Mouse (Mus musculus) midbrain, embryonic 10.5 days (tissue): ENCODE measurements at regions not wholly inside any gene's neighbourhood (a gene's known extent, or its start where the extent isn't known, plus 50 kb on each side); places are given as distances from the start of the nearest gene placed in this dataset.

ENCODE experiments used
- DNase-seq: peaks from one replicate; pipeline ENCODE4 v3.0.0-alpha.2; 2017; ENCODE audit warnings: low spot score
- H3K27ac ChIP-seq: fragments of 300-500 bp; sonication (generic); replicated peaks from 2 replicates; pipeline ENCODE4 v1.5.1; 2016; ENCODE audit warnings: mild to moderate bottlenecking
- H3K27me3 ChIP-seq: fragments of 300-500 bp; sonication (generic); 2 replicates; pipeline ENCODE4 v1.6.1; 2016; ENCODE audit warnings: low read depth, mild to moderate bottlenecking; ENCODE audit not compliant: poor library complexity, severe bottlenecking
- H3K36me3 ChIP-seq: fragments of 300-500 bp; sonication (generic); 2 replicates; pipeline ENCODE4 v1.6.1; 2016; ENCODE audit warnings: mild to moderate bottlenecking, moderate library complexity
- H3K4me1 ChIP-seq: fragments of 300-500 bp; sonication (generic); 2 replicates; pipeline ENCODE4 v1.6.1; 2016
- H3K4me3 ChIP-seq: fragments of 300-500 bp; sonication (generic); 2 replicates; pipeline ENCODE4 v1.5.1; 2016; ENCODE audit warnings: mild to moderate bottlenecking, moderate library complexity
- H3K9me3 ChIP-seq: fragments of 300-500 bp; sonication (generic); replicated peaks from 2 replicates; pipeline ENCODE4 v1.6.1; 2016; ENCODE audit warnings: mild to moderate bottlenecking
- WGBS: fragments of 180-500 bp; shearing (Covaris S2); methylation state at CpG from one replicate; pipeline ENCODE4 v1.1.7; 2016; 5-methylcytosine and 5-hydroxymethylcytosine counted together

GRCm38 (mm10) chr11:52644081-52644768 lies 120.2 kb upstream of the Fstl4 start:
- peaks cover 67% of the 10 kb centered on the region for H3K4me1 ChIP-seq
- peaks cover 23% of the 10 kb centered on the region for H3K27me3 ChIP-seq
- peak overlapping the region; percentile 57; the same call in 1 of the 2 replicates for H3K27ac ChIP-seq
- no peak overlapping the region for H3K4me3 ChIP-seq
- peak; percentile 25 for DNase-seq
- no peaks in the 10 kb centered on the region for H3K9me3 ChIP-seq
- H3K36me3 ChIP-seq, result no peaks in the 10 kb centered on the region
- 20% methylated on average over 6 of the region's 6 CpGs for WGBS

GRCm38 (mm10) chr11:52648176-52648839 lies 116.1 kb upstream of the Fstl4 start:
- Histone ChIP-seq H3K9me3 (no peaks in the 10 kb centered on the region), H3K27me3 (peaks cover 6% of the 10 kb centered on the region), H3K4me1 (peaks cover 38% of the 10 kb centered on the region), H3K27ac (peak overlapping the region; percentile 63), H3K36me3 (no peaks in the 10 kb centered on the region), H3K4me3 (no peak overlapping the region)
- DNase-seq, result peak; percentile 40
- WGBS, result 49% methylated on average over 15 of the region's 15 CpGs

DNA sequence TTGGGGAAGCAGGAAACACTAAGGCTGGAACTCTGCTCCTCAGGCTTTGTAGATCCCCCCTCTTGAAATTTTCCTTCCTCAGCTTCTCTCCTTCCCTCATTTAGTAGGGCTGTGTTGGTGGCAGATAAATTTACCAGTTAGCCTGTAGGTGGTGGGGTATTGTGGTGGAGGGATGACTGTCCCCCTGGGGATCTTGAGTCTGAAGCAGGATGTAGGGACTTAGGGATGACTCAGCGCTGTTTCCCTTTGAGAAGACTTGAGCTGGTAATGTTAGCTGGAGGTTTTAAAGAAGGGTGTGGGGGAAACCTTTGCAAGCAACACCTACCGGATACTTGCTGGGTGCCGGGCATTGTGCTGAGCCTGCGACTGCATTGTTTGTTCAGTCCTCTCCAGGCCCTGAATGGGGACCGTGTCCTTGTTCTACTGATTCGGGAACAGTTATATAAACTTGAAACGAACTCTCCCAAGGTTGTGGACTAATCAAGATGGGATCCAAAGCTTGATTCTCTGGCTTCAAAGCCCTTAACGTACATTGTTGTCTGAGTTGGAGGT lies 115.5 kb upstream of the Fstl4 start:
- Histone ChIP-seq H3K4me1 (peaks cover 32% of the 10 kb centered on the region), H3K9me3 (no peaks in the 10 kb centered on the region), H3K4me3 (no peak overlapping the region), H3K27me3 (0 out of 2 replicates have a peak, but pooled peaks cover 5% of the 10 kb centered on the region), H3K27ac (no peak overlapping the region), H3K36me3 (no peaks in the 10 kb centered on the region)
- 81% methylated on average over 8 of the region's 8 CpGs for WGBS
- DNase-seq, result no peak

- no peaks in the 10 kb centered on the region for H3K9me3 ChIP-seq
- 88% methylated on average over 7 of the region's 7 CpGs for WGBS
- H3K4me3 ChIP-seq, result no peak overlapping the region
- H3K27ac ChIP-seq, result no peak overlapping the region
- H3K27me3 ChIP-seq, result no peaks in the 10 kb centered on the region
- DNase-seq, result no peak
- H3K4me1 ChIP-seq, result no peaks in the 10 kb centered on the region
- no peaks in the 10 kb centered on the region for H3K36me3 ChIP-seq
These were observed 109.8 kb upstream of the Fstl4 start for GRCm38 (mm10) chr11:52654640-52655039.

GRCm38 (mm10) chr11:52655720-52656474 lies 108.5 kb upstream of the Fstl4 start:
- DNase-seq, result no peak
- Histone ChIP-seq H3K27ac (no peak overlapping the region), H3K4me3 (no peak overlapping the region), H3K4me1 (no peaks in the 10 kb centered on the region), H3K27me3 (no peaks in the 10 kb centered on the region), H3K36me3 (no peaks in the 10 kb centered on the region), H3K9me3 (no peaks in the 10 kb centered on the region)
- 81% methylated on average over 2 of the region's 2 CpGs for WGBS

GRCm38 (mm10) chr11:52661234-52661633 lies 103.2 kb upstream of the Fstl4 start:
- Histone ChIP-seq H3K4me1 (no peaks in the 10 kb centered on the region), H3K36me3 (no peaks in the 10 kb centered on the region), H3K9me3 (no peaks in the 10 kb centered on the region), H3K27me3 (no peaks in the 10 kb centered on the region), H3K27ac (no peak overlapping the region), H3K4me3 (no peak overlapping the region)
- DNase-seq, result no peak
- WGBS, result 84% methylated on average over 12 of the region's 12 CpGs

DNA sequence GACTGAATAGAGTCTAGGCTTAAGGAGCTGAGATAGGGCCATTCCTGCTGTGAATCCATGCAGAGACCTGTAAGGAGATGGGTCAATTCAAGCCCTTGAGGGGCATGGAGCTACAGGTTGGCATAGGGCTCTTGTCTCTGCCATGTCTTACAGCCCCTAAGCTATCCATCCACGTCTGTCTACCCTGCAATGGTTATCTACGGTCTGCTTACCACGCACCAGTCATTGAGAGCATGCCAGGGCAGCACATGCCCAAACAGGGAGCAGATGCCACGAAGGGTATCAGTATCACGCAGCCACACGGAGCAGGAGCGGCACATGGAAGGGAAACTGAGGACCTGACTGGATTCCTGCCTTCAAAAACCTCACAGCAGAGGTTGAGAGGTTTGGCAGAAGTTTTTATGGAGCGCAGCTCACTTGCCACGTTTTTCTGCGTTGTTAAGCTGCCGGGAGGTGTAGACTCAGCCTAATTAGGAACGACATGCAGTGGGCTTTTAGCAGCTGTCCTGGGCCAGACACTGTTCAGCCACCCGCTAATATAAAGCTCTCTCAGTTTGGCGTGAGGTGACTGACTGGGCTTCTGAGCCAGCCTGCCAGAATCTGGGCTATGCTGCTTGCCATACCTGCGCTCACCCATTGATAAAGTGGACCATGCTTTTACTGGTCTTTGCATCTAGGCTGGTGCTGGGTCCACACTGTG lies 102.4 kb upstream of the Fstl4 start:
- no peaks in the 10 kb centered on the region for H3K4me1 ChIP-seq
- no peaks in the 10 kb centered on the region for H3K9me3 ChIP-seq
- DNase-seq, result no peak
- no peaks in the 10 kb centered on the region for H3K36me3 ChIP-seq
- H3K27ac ChIP-seq, result no peak overlapping the region
- 86% methylated on average over 15 of the region's 15 CpGs for WGBS
- H3K4me3 ChIP-seq, result no peak overlapping the region
- H3K27me3 ChIP-seq, result no peaks in the 10 kb centered on the region

DNA sequence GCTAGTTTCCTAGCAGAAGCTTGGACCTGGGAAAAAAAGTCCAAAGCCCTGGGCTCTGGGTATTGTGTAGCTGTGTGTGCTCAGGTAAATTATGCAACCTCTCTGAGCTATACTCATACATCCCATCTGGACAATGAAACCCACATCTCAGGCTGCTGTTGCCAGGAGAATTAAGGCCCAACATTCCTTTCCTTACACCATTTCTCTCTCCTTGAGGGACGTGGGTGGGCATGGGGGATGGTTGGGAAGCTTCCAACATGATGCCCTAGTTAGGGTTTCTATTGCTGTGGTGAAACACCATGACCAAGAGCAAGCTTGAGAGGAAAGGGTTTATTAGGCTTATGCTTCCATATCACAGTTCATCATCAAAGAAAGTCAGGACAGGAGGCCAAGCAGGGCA lies 99.1 kb upstream of the Fstl4 start:
- 77% methylated on average over 1 of the region's 1 CpGs for WGBS
- DNase-seq, result no peak
- no peaks in the 10 kb centered on the region; the same call in 1 of the 2 replicates for H3K9me3 ChIP-seq
- no peak overlapping the region for H3K27ac ChIP-seq
- no peaks in the 10 kb centered on the region for H3K27me3 ChIP-seq
- no peaks in the 10 kb centered on the region for H3K4me1 ChIP-seq
- H3K36me3 ChIP-seq, result no peaks in the 10 kb centered on the region
- no peak overlapping the region for H3K4me3 ChIP-seq

GRCm38 (mm10) chr11:52675022-52675421 lies 89.4 kb upstream of the Fstl4 start:
- no peaks in the 10 kb centered on the region for H3K4me1 ChIP-seq
- H3K36me3 ChIP-seq, result no peaks in the 10 kb centered on the region
- no peaks in the 10 kb centered on the region for H3K9me3 ChIP-seq
- no peak overlapping the region for H3K27ac ChIP-seq
- WGBS, result 80% methylated on average over 6 of the region's 6 CpGs
- no peaks in the 10 kb centered on the region for H3K27me3 ChIP-seq
- no peak for DNase-seq
- no peak overlapping the region for H3K4me3 ChIP-seq

DNA sequence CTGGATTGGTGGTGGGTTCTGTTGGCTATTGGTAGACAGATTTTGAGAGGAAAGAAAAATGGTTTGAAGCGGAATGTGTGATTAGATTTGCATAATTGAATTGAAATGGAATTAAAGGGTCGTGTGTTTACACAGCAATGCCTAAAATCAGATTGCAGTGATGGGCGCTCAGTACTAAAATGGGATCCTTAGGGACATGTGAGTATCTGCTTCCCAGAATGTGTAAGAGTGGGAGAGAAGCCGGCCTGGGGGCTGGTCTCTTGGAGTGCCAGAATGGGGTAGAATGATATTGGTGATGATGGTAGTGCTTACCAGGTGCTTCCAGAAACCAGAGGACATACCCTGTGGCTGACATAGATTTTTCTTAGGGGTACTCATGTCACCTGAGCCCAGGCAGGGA lies 86.2 kb upstream of the Fstl4 start:
- Histone ChIP-seq H3K27me3 (no peaks in the 10 kb centered on the region), H3K27ac (no peak overlapping the region), H3K4me1 (no peaks in the 10 kb centered on the region), H3K4me3 (no peak overlapping the region), H3K36me3 (no peaks in the 10 kb centered on the region), H3K9me3 (0 out of 2 replicates have a peak, but pooled peaks cover 4% of the 10 kb centered on the region)
- DNase-seq, result no peak
- 86% methylated on average over 4 of the region's 4 CpGs for WGBS

GRCm38 (mm10) chr11:52685436-52685835 lies 79.0 kb upstream of the Fstl4 start:
- Histone ChIP-seq H3K9me3 (peaks cover 10% of the 10 kb centered on the region), H3K27ac (peak overlapping the region; percentile 58; the same call in 1 of the 2 replicates), H3K27me3 (no peaks in the 10 kb centered on the region), H3K4me1 (peaks cover 14% of the 10 kb centered on the region), H3K4me3 (no peak overlapping the region), H3K36me3 (no peaks in the 10 kb centered on the region)
- 44% methylated on average over 2 of the region's 2 CpGs for WGBS
- peak; percentile 35 for DNase-seq

DNA sequence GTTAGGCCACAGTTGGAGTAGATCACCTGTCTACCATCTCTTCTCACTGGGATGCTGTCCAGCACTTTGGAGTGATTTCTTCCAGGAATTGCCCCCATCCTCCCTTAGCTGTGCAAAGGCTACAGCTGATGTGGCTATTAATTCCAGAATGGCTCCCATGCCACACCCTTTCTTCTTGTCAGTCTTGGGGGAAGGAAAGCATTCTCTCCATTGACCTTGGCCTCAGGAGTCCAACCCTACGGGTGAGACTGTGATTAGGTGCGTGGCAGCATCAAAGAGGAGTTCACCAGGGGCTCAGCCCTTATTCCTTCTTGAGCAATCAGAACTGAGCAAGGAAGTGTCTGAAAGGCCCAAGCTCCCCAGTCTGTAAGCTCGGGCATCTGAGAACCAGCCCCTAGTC lies 71.7 kb upstream of the Fstl4 start:
- Histone ChIP-seq H3K27me3 (no peaks in the 10 kb centered on the region), H3K27ac (no peak overlapping the region), H3K4me1 (no peaks in the 10 kb centered on the region), H3K4me3 (no peak overlapping the region), H3K36me3 (no peaks in the 10 kb centered on the region), H3K9me3 (no peaks in the 10 kb centered on the region; the same call in 1 of the 2 replicates)
- no peak for DNase-seq
- WGBS, result 82% methylated on average over 3 of the region's 3 CpGs
